Mouse (Mus musculus): ENCODE measurements around the gene Vmn1r2.
"Not testable (repeated sequence)": the region's sequence is repeated elsewhere in the genome, so short reads cannot be mapped to it uniquely, and the experiment has no call there.

Gene Vmn1r2

DNA sequence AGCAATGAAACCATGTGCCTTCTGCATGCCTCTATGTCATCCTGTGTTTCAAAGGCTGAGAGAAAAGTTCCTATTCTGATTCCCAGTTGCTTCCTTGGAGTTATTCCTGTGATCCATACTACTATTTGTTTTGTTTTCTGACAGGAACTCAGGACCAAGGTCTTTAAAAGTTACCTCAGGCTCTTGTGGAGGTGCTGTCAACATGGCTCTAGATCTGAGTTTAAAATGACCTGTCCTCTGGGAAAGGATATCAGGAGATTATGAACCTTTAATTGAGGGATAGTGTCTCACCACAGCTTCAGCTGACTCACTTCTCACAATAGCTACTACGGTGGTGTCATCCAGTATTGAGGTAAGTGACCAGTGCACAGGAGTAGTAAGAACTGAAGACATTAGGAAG is at the start of gene Vmn1r2:
Gene Vmn1r2, plus strand, starts transcription at position 301 of the 400 bp plus-strand sequence.
- DNase-seq (ENCODE audit: inconsistent ontology term), result not testable (repeated sequence)

DNA sequence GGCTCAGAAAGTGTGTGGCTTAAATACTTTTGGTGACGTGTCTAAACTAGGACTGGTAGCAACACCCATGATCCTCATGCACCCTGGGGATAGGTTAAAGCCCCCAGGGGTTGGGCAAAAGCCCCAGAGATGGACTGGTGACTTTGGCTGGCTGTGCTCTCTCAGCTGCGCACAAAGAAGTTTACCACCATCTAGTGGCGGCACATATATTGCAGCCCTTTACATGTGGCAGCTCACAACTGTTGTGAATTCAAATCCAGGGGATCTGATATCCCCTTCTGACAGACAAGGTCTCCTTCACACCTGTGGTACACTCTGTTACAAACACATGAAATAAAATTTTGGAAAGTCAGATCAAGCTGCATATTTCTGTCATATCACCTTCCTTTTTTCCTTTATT is 19.2 kb upstream of the Vmn1r2 start:
- DNase-seq (ENCODE audit: inconsistent ontology term), result not testable (repeated sequence)

DNA sequence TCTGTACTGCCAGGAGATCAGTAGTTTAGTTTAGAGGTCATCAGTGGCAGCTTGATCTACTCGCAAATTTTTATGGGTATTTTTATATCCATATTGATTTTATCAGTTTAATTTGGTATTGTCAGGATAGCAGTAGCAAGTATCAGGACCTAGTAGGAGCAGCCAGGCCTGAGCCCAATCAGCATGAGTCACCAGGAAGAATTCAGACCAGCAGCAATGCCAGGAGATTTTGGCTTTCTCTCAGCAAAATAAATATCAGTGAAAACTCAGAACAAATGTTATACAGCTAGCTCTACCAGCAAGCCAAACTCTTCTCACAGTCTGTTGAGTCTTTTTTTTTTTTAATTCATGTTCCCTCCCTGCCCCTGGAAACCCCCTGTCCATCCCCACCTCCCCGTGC is 13.8 kb upstream of the Vmn1r2 start:
- DNase-seq (ENCODE audit: inconsistent ontology term), result not testable (repeated sequence)

DNA sequence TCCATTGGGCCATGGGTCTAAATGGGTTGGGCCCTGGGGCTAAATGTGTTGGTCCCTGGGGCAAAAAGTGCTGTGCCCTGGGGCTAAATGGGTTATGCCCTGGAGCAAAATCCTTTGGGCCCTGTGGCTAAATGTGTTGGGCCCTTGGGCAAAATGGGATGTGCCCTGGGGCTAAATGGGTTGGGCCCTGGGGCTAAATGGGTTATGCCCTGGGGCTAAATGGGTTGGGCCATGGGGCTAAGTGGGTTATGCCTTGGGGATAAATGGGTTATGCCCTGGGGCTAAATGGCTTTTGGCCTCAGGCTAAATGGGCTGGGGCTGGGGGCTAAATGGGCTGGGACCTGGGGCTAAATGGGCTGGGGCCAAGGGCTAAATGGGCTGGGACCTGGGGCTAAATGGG is 2.7 kb upstream of the Vmn1r2 start:
- DNase-seq (ENCODE audit: inconsistent ontology term), result not testable (repeated sequence)

DNA sequence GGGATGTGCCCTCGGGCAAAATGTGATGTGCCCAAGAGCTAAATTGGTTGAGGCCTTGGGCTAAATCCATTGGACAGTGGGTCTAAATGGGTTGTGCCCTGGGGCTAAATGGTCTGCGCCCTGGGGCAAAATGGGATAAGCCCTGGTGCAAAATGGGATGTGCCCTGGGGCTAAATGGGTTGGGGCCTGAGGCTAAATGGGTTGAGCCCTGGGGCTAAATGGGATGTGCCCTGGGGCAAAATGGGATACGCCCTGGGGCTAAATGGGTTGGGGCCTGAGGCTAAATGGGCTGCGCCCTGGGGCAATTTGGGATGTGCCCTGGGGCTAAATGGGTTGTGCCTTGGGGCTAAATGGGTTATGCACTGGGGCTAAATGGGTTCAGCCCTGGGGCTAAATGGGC is 2.1 kb upstream of the Vmn1r2 start:
- no peak for DNase-seq (ENCODE audit: inconsistent ontology term)

DNA sequence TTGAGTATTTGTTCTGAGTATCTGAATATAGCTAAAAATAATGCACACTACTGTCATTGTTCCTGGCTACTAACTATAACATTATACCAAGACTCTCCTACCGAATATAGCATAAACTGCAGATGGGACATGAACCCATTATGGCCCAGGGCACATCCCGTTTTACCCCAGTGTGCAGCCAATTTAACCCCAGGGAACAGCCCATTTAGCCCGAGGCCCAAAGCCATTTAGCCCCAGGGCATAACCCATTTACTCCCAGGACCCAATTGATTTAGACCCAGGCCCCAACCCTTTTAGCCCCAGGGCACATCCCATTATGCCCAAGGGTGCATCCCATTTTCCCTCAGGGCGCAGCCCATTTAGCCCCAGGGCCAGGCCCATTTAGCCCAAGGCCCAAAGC is 7.5 kb downstream of the Vmn1r2 start:
- DNase-seq (ENCODE audit: inconsistent ontology term), result not testable (repeated sequence)

DNA sequence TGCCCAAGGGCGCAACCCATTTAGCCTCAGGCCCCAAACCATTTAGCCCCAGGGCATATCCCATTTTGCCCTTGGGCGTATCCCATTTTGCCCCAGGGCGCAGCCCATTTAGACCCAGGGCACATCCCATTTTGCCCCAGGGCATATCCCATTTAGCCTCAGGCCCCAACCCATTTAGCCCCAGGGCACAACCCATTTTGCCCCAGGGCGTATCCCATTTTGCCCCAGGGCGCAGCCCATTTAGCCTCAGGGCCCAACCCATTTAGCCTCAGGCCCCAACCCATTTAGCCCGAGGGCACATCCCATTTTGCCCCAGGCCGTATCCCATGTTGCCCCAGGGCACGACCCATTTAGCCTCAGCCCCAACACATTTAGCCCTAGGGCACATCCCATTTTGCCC is 8.6 kb downstream of the Vmn1r2 start:
- DNase-seq (ENCODE audit: inconsistent ontology term), result not testable (repeated sequence)

DNA sequence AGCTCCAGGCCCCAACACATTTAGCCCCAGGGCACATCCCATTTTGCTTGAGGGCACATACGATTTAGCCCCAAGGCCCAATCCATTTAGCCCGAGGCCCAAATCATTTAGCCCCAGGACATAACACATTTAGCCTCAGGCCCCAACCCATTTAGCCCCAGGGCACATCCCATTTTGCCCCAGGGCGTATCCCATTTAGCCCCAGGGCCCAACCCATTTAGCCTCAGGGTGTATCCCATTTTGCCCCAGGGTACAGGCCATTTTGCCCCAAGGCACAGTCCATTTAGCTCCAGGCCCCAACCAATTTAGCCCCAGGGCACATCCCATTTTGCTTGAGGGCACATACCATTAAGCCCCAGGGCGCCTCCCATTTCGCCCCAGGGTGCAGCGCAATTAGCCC is 9.1 kb downstream of the Vmn1r2 start:
- DNase-seq (ENCODE audit: inconsistent ontology term), result not testable (repeated sequence)

DNA sequence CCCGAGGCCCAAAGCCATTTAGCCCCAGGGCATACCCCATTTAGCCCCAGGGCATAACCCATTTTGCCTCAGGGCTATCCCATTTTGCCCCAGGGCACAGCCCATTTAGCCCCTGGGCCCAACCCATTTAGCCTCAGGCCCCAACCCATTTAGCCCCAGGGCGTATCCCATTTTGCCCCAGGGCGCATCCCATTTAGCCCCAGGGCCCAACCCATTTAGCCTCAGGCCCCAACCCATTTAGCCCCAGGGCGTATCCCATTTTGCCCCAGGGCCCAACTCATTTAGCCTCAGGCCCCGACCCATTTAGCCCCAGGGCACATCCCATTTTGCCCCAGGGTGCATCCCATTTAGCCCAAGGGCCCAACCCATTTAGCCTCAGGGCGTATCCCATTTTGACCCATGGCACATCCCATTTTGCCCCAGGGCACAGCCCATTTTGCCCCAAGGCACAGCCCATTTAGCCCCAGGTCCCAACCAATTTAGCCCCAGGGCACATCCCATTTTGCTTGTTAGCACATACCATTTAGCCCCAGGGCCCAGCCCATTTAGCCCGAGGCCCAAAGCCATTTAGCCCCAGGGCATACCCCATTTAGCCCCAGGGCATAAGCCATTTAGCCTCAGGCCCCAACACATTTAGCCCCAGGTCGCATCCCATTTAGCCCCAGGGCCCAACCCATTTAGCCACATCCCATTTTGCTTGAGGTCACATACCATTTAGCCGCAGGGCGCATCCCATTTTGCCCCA is 9.8 kb downstream of the Vmn1r2 start:
- not testable (repeated sequence) for DNase-seq (ENCODE audit: inconsistent ontology term)

DNA sequence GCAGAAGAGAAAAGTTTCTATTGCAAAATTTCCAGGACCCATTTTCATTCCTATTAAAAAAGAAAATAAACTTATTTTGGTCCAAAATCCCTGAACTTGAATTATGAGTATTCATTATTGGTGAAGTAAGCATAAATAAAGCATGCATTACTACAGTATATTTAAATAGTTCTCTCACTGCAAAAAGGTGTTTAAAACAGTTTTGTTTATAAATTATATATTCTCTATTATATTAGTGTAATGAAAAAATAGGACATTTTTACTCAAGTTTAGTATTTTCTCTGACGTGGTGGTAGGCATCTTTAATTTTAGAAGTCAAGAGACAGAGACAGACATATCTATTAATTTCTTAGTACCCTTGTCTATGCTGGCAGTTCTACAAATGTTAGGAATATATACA is 18.1 kb downstream of the Vmn1r2 start, which contains the start of gene Vmn1r3:
Gene Vmn1r3, minus strand, starts transcription at position 101 of the 400 bp plus-strand sequence.
- not testable (repeated sequence) for DNase-seq (ENCODE audit: inconsistent ontology term)

DNA sequence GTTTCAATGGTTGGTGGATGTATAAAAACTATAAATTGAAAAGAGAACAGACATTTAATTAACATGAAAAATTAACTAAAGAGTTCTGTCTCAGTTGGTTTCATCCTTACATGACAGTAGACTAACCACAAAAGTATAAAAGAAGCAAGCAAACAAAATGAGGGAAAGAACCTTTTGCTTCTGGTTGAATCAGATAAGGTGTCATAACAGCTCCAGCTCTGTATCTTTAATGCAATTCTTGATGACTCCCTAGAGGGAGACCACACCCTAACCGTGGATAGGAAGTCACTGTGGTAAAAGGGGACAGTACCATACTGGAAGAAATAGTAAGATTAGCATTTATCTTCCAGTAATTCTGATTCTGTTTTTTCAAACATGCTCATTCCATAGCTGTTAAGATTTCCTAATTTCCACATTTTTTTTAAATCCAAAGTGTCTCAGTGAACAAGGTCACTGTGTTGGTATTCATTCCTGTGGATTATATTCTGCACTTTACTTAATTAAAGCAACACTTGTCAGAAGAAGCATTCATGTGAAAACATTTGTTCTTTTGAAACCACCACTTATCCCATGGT is 42.6 kb downstream of the Vmn1r2 start:
- DNase-seq (ENCODE audit: inconsistent ontology term), result not testable (repeated sequence)

DNA sequence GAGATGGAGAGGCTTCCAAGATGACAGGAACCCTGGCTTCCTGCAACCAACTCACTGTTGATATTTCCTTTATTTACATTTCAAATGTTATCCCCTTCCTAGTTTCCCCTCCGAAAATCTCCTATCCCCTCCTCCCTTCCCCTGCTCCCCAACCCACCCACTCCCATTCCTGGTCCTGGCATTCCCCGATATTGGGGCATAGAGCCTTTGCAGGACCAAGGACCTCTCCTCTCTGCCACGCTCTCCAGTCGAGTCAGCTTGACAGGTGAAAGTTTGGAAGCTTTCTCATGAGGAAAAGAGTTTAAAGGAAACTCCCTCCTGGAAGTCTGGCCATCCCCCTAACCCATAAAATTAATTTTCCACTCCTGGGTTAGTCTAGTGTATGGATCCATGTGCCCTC is 46.2 kb downstream of the Vmn1r2 start:
- not testable (repeated sequence) for DNase-seq (ENCODE audit: inconsistent ontology term)

DNA sequence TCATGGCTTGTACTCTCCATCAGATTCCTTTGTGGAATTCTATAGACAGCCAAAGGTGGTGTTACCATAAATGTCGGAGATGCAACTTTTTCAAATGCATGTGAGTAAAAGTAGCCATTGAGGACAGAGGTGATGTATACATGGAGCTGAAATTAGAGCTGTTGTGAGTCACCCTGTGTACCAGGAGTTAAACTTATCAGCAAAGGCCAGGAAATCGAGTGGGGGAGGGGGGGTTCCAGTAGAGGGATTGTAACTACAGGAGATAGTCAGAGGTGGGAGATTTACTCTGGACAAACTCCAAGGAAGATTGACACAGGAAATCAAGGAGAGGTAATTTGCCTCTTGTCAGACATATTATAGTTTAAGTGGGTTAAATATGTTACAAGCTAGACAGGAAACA is 49.3 kb downstream of the Vmn1r2 start:
- not testable (repeated sequence) for DNase-seq (ENCODE audit: inconsistent ontology term)

Measured in Muller cell, postnatal 12 days (primary cell).